Mouse (Mus musculus) testis, adult 2 months (tissue): ENCODE data around the gene Gzmm. TPM values are rescaled to one million over a fixed set of nuclear protein-coding genes. Genes with fewer than 3 reads are reported as not detected.

Experiments used
- H3K27ac ChIP-seq: fragments of 200-500 bp; 2 replicates; pipeline ENCODE4 v1.5.1; 2012; ENCODE audit warnings: low read depth, low read length; ENCODE audit not compliant: control insufficient read depth, insufficient read depth
- H3K27me3 ChIP-seq: fragments of 200-500 bp; 2 replicates; pipeline ENCODE4 v1.6.1; 2012; ENCODE audit warnings: mild to moderate bottlenecking, low read length, moderate library complexity; ENCODE audit not compliant: control insufficient read depth, insufficient read depth
- H3K36me3 ChIP-seq: fragments of 200-500 bp; 2 replicates; pipeline ENCODE4 v1.6.1; 2012; ENCODE audit warnings: mild to moderate bottlenecking, low read length; ENCODE audit not compliant: control insufficient read depth, insufficient read depth
- H3K4me1 ChIP-seq: fragments of 200-500 bp; 2 replicates; pipeline ENCODE4 v1.6.1; 2012; ENCODE audit warnings: low read length; ENCODE audit not compliant: control insufficient read depth, insufficient read depth
- H3K4me3 ChIP-seq: fragments of 200-500 bp; 2 replicates; pipeline ENCODE4 v1.5.1; 2012; ENCODE audit warnings: low read depth, mild to moderate bottlenecking, low read length, moderate library complexity, mixed read lengths; ENCODE audit not compliant: control insufficient read depth
- CTCF ChIP-seq: fragments of 200-500 bp; IDR thresholded peaks from 2 replicates; pipeline ENCODE4 v1.5.1; 2012; ENCODE audit warnings: low read depth, mild to moderate bottlenecking, inconsistent platforms, low read length, moderate library complexity; ENCODE audit not compliant: control insufficient read depth, insufficient read depth, insufficient replicate concordance
- POLR2A ChIP-seq: fragments of 200-500 bp; IDR thresholded peaks from 2 replicates; pipeline ENCODE4 v1.6.1; 2012; ENCODE audit warnings: low read depth, mild to moderate bottlenecking, inconsistent platforms, low read length, moderate library complexity; ENCODE audit not compliant: control insufficient read depth
- polyA plus RNA-seq: library from polyadenylated mRNA; depleted of rRNA; stranded (reverse); fragments of >200 nt; gene quantifications from 2 replicates; pipeline ENCODE4 v1.2.3, GENCODE M21; 2012

Gene Gzmm
- polyA plus RNA-seq, 1 experiment: 0.33 TPM

GRCm38 (mm10) chr10:79712499-79713126 is 23.8 kb downstream of the Gzmm start:
- H3K27ac ChIP-seq: no peak overlapping the region
- no peaks in the 10 kb centered on the region for H3K27me3 ChIP-seq
- no peak overlapping the region for H3K4me3 ChIP-seq
- H3K36me3 ChIP-seq: no peaks in the 10 kb centered on the region; the same call in 1 of the 2 replicates
- H3K4me1 ChIP-seq: peaks cover 20% of the 10 kb centered on the region
- TF ChIP-seq CTCF (peak; percentile 71; the same call in 1 of the 2 replicates), POLR2A (no peak)

GRCm38 (mm10) chr10:79713163-79713562 is 24.3 kb downstream of the Gzmm start:
- no peaks in the 10 kb centered on the region for H3K27me3 ChIP-seq
- no peaks in the 10 kb centered on the region; the same call in 1 of the 2 replicates for H3K36me3 ChIP-seq
- no peak overlapping the region for H3K27ac ChIP-seq
- TF ChIP-seq CTCF (no peak), POLR2A (no peak)
- H3K4me1 ChIP-seq: peaks cover 21% of the 10 kb centered on the region
- H3K4me3 ChIP-seq: no peak overlapping the region

- TF ChIP-seq POLR2A: no peak
- TF ChIP-seq CTCF: no peak
- no peak overlapping the region for H3K27ac ChIP-seq
- H3K4me1 ChIP-seq: peaks cover 16% of the 10 kb centered on the region
- no peaks in the 10 kb centered on the region for H3K27me3 ChIP-seq
- no peaks in the 10 kb centered on the region for H3K36me3 ChIP-seq
- no peak overlapping the region for H3K4me3 ChIP-seq
Measured at GRCm38 (mm10) chr10:79714996-79715395, 26.2 kb downstream of the Gzmm start.

GRCm38 (mm10) chr10:79716254-79716987 is 27.6 kb downstream of the Gzmm start, which contains the start of gene Hcn2:
Hcn2 (plus strand) TSS chr10:79716634.
- Histone ChIP-seq H3K36me3 (no peaks in the 10 kb centered on the region), H3K4me1 (peaks cover 16% of the 10 kb centered on the region), H3K27ac (no peak within 1 kb of the TSS), H3K4me3 (peak within 1 kb of the TSS; percentile 39), H3K27me3 (no peaks in the 10 kb centered on the region)
- TF ChIP-seq CTCF (no peak), POLR2A (no peak)

GRCm38 (mm10) chr10:79716988-79717355 is 28.2 kb downstream of the Gzmm start:
- peak overlapping the region; percentile 32; the same call in 1 of the 2 replicates for H3K4me3 ChIP-seq
- no peak overlapping the region for H3K27ac ChIP-seq
- peaks cover 16% of the 10 kb centered on the region for H3K4me1 ChIP-seq
- no peaks in the 10 kb centered on the region for H3K36me3 ChIP-seq
- TF ChIP-seq CTCF (no peak), POLR2A (no peak)
- H3K27me3 ChIP-seq: no peaks in the 10 kb centered on the region

GRCm38 (mm10) chr10:79717640-79718357 is 29.0 kb downstream of the Gzmm start:
- H3K36me3 ChIP-seq: no peaks in the 10 kb centered on the region
- H3K4me3 ChIP-seq: no peak overlapping the region; the same call in 1 of the 2 replicates
- TF ChIP-seq CTCF (no peak), POLR2A (no peak)
- H3K27ac ChIP-seq: no peak overlapping the region
- peaks cover 16% of the 10 kb centered on the region for H3K4me1 ChIP-seq
- no peaks in the 10 kb centered on the region for H3K27me3 ChIP-seq

- H3K27me3 ChIP-seq: no peaks in the 10 kb centered on the region
- H3K4me3 ChIP-seq: no peak overlapping the region
- H3K36me3 ChIP-seq: no peaks in the 10 kb centered on the region
- no peak for TF ChIP-seq POLR2A
- no peak for TF ChIP-seq CTCF
- no peak overlapping the region for H3K27ac ChIP-seq
- H3K4me1 ChIP-seq: peaks cover 11% of the 10 kb centered on the region
Measured at GRCm38 (mm10) chr10:79721089-79721488, 32.3 kb downstream of the Gzmm start.
